Mouse (Mus musculus): Measurements from ENCODE around the gene Myh3.

GRCm38 (mm10) chr11:67125361-67125760, 47.3 kb downstream of the Myh3 start:
- TF ChIP-seq GATA1 (IDR thresholded peaks at IDR 0.05; ENCODE audit: borderline replicate concordance, low read length) (no peak), FLI1 (IDR thresholded peaks at IDR 0.05; ENCODE audit: low read length) (no peak)

Measured in megakaryocyte, embryonic 14.5 days (primary cell).